Mouse (Mus musculus): ENCODE measurements around the gene Spen. TPM values are rescaled to one million over a fixed set of nuclear protein-coding genes. Genes with fewer than 3 reads are reported as not detected.

The Spen gene
- polyA plus RNA-seq, 1 experiment, result 46.9 TPM

DNA sequence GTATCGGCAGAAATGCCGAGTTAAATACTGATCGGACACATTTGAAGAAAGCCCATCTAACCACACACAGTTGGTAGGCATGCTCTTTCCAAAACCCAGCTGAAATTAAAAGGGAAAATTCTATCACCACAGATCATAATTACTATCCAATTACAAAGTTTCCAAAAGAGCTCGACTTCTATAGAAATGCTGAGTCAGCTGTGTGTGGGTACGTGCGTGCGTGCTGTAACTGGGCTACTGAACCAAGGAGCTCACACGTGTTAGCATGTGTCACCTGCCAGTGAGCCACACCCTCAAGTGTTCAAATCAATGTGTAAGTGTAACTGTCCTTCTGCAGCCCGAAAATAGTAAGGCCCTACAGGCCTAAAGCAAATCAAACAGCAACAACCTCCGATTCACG lies 50.8 kb downstream of the Spen start:
- Histone ChIP-seq H3K27ac (ENCODE audit: insufficient read depth, low read length) (no peak overlapping the region), H3K4me3 (ENCODE audit: low read depth, low read length) (no peak overlapping the region), H3K9me3 (replicated peaks; ENCODE audit: control insufficient read depth, insufficient read depth, low read length, poor library complexity, severe bottlenecking) (no peaks in the 10 kb centered on the region), H3K4me1 (ENCODE audit: control insufficient read depth, insufficient read depth, low read length) (no peaks in the 10 kb centered on the region), H3K9ac (ENCODE audit: low read depth, poor library complexity, severe bottlenecking) (no peak overlapping the region), H3K27me3 (ENCODE audit: control insufficient read depth, insufficient read depth, low read length, poor library complexity, severe bottlenecking) (no peaks in the 10 kb centered on the region), H3K36me3 (ENCODE audit: control insufficient read depth, insufficient read depth, low read length, poor library complexity, severe bottlenecking) (peaks cover 25% of the 10 kb centered on the region)
- no peak for TF ChIP-seq POLR2A (IDR thresholded peaks at IDR 0.05; ENCODE audit: insufficient read depth, low read length)

DNA sequence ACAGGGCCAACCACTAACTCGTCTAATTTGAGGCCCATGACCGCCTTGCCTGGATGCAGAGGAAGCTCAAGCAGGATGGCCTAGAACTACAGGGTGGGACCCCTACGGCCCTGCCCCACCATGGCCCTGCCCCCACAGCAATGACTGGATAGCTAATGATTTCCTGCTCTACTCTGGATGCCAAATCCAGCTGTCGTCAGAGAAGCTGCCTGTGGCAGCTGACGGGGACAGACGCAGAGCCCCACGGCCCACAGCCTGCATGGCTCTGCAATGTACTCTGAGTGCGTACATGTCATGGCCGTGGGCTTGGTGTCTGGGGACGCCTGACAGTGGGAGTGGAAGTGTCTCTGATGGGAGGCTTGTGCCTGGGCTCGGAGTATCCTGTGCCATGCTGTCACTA lies 54.3 kb downstream of the Spen start:
- Histone ChIP-seq H3K9ac (ENCODE audit: low read depth, poor library complexity, severe bottlenecking) (no peak overlapping the region), H3K9me3 (replicated peaks; ENCODE audit: control insufficient read depth, insufficient read depth, low read length, poor library complexity, severe bottlenecking) (no peaks in the 10 kb centered on the region), H3K36me3 (ENCODE audit: control insufficient read depth, insufficient read depth, low read length, poor library complexity, severe bottlenecking) (peaks cover 13% of the 10 kb centered on the region; the same call in 1 of the 2 replicates), H3K27ac (ENCODE audit: insufficient read depth, low read length) (no peak overlapping the region), H3K27me3 (ENCODE audit: control insufficient read depth, insufficient read depth, low read length, poor library complexity, severe bottlenecking) (no peaks in the 10 kb centered on the region), H3K4me3 (ENCODE audit: low read depth, low read length) (no peak overlapping the region), H3K4me1 (ENCODE audit: control insufficient read depth, insufficient read depth, low read length) (no peaks in the 10 kb centered on the region)
- no peak for TF ChIP-seq EP300 (IDR thresholded peaks at IDR 0.05; ENCODE audit: insufficient read depth, low read depth, low read length)
- no peak for TF ChIP-seq CTCF (IDR thresholded peaks at IDR 0.05; ENCODE audit: low read depth, low read length)
- no peak for TF ChIP-seq POLR2A (IDR thresholded peaks at IDR 0.05; ENCODE audit: insufficient read depth, low read length)

DNA sequence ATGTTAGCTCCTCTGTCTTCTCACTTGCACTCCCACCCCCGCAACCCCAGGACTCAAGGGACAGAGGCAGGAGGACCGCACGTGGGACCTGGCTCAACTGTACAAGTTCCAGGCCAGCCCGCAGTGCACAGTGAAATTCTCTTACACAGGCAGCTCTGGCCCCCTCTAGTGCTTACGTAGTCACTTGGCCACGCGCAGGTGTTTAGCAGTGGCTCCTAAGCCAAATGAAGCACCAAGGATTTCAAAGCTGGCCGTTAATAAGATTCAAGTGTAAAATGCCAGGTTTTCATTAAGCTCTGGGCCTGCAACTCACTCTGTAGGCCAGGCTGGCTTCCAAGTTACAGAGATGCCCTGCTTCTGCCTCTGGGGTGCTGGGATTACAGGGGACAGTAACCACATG lies 59.0 kb downstream of the Spen start:
- Histone ChIP-seq H3K9me3 (replicated peaks; ENCODE audit: control insufficient read depth, insufficient read depth, low read length, poor library complexity, severe bottlenecking) (no peaks in the 10 kb centered on the region), H3K27me3 (ENCODE audit: control insufficient read depth, insufficient read depth, low read length, poor library complexity, severe bottlenecking) (no peaks in the 10 kb centered on the region), H3K9ac (ENCODE audit: low read depth, poor library complexity, severe bottlenecking) (no peak overlapping the region), H3K4me3 (ENCODE audit: low read depth, low read length) (no peak overlapping the region), H3K27ac (ENCODE audit: insufficient read depth, low read length) (no peak overlapping the region), H3K4me1 (ENCODE audit: control insufficient read depth, insufficient read depth, low read length) (no peaks in the 10 kb centered on the region), H3K36me3 (ENCODE audit: control insufficient read depth, insufficient read depth, low read length, poor library complexity, severe bottlenecking) (peaks cover 10% of the 10 kb centered on the region; the same call in 1 of the 2 replicates)
- TF ChIP-seq EP300 (IDR thresholded peaks at IDR 0.05; ENCODE audit: insufficient read depth, low read depth, low read length) (no peak), CTCF (IDR thresholded peaks at IDR 0.05; ENCODE audit: low read depth, low read length) (peak; percentile 46), POLR2A (IDR thresholded peaks at IDR 0.05; ENCODE audit: insufficient read depth, low read length) (no peak)

DNA sequence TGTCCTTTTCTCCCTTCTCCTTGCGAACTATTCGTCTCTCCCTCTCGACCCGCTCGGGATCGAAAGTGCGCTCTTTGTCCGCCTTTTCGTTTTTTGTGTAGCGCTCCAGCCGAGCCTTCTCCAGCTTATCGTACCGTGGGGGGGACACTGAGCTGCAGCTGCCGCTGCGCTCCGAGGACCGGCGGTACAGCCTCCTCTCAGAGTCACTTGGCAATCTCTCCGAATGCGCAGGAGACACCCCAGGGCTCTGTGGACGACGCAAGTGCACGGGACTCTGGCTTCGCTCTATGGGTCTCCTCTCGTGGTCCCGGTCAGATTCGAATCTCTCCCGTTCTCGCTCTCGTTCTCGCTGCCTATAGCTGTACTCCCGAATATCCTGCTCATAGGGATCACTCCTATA lies 59.6 kb downstream of the Spen start:
- TF ChIP-seq EP300 (IDR thresholded peaks at IDR 0.05; ENCODE audit: insufficient read depth, low read depth, low read length) (no peak), CTCF (IDR thresholded peaks at IDR 0.05; ENCODE audit: low read depth, low read length) (no peak), POLR2A (IDR thresholded peaks at IDR 0.05; ENCODE audit: insufficient read depth, low read length) (no peak)
- no peak overlapping the region for H3K27ac ChIP-seq (ENCODE audit: insufficient read depth, low read length)
- H3K36me3 ChIP-seq (ENCODE audit: control insufficient read depth, insufficient read depth, low read length, poor library complexity, severe bottlenecking), result peaks cover 10% of the 10 kb centered on the region; the same call in 1 of the 2 replicates
- H3K9me3 ChIP-seq (replicated peaks; ENCODE audit: control insufficient read depth, insufficient read depth, low read length, poor library complexity, severe bottlenecking), result no peaks in the 10 kb centered on the region
- no peak overlapping the region for H3K4me3 ChIP-seq (ENCODE audit: low read depth, low read length)
- no peaks in the 10 kb centered on the region for H3K4me1 ChIP-seq (ENCODE audit: control insufficient read depth, insufficient read depth, low read length)
- H3K27me3 ChIP-seq (ENCODE audit: control insufficient read depth, insufficient read depth, low read length, poor library complexity, severe bottlenecking), result no peaks in the 10 kb centered on the region
- peak overlapping the region; percentile 40 for H3K9ac ChIP-seq (ENCODE audit: low read depth, poor library complexity, severe bottlenecking)

DNA sequence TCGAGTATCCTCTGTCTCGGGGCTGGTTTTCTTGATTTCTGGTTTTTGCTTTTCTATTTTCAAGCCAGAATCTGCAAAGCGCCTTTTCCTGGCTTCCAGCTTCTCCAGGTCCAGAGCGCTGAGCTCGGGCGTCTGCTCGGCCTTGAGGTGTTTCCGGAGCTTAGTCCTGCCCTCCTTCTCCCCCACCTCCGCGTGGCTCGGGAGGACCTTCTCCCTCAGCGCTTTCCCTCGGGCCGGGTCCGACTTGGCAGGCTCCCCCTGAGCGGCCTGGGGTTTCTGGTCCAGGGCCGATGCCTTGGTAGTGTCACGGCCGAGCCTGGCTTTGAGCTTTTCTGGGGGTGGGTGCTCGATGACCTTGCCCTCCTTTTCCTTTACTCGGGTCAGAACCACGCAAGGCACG lies 60.2 kb downstream of the Spen start:
- Histone ChIP-seq H3K9me3 (replicated peaks; ENCODE audit: control insufficient read depth, insufficient read depth, low read length, poor library complexity, severe bottlenecking) (no peaks in the 10 kb centered on the region), H3K4me1 (ENCODE audit: control insufficient read depth, insufficient read depth, low read length) (no peaks in the 10 kb centered on the region), H3K36me3 (ENCODE audit: control insufficient read depth, insufficient read depth, low read length, poor library complexity, severe bottlenecking) (peaks cover 10% of the 10 kb centered on the region; the same call in 1 of the 2 replicates), H3K27me3 (ENCODE audit: control insufficient read depth, insufficient read depth, low read length, poor library complexity, severe bottlenecking) (no peaks in the 10 kb centered on the region), H3K4me3 (ENCODE audit: low read depth, low read length) (no peak overlapping the region), H3K27ac (ENCODE audit: insufficient read depth, low read length) (no peak overlapping the region), H3K9ac (ENCODE audit: low read depth, poor library complexity, severe bottlenecking) (peak overlapping the region; percentile 40)
- TF ChIP-seq CTCF (IDR thresholded peaks at IDR 0.05; ENCODE audit: low read depth, low read length) (no peak), POLR2A (IDR thresholded peaks at IDR 0.05; ENCODE audit: insufficient read depth, low read length) (no peak), EP300 (IDR thresholded peaks at IDR 0.05; ENCODE audit: insufficient read depth, low read depth, low read length) (no peak)

DNA sequence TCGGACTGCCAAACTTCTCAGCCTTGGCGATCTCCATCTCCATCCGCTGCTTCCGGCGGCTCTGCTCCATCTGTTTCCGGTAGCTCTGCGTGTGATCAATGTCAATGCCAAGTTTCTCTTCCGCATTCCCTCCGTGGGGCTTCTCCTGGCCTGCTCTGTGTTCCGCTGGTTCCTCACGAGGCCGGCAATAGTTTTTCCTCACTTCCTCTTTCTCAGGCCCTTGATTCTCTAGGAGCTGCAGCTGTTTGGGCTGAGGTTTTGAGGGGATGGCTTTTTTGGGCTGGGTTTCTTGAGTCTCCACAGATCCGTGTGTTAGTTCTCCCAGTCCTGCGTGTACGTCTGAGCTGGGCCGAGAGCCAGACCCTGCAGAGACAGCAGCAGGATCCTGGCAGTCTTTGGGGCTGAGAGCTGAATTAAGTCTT lies 60.7 kb downstream of the Spen start:
- Histone ChIP-seq H3K27me3 (ENCODE audit: control insufficient read depth, insufficient read depth, low read length, poor library complexity, severe bottlenecking) (no peaks in the 10 kb centered on the region), H3K9me3 (replicated peaks; ENCODE audit: control insufficient read depth, insufficient read depth, low read length, poor library complexity, severe bottlenecking) (no peaks in the 10 kb centered on the region), H3K27ac (ENCODE audit: insufficient read depth, low read length) (no peak overlapping the region), H3K36me3 (ENCODE audit: control insufficient read depth, insufficient read depth, low read length, poor library complexity, severe bottlenecking) (peaks cover 10% of the 10 kb centered on the region; the same call in 1 of the 2 replicates), H3K9ac (ENCODE audit: low read depth, poor library complexity, severe bottlenecking) (no peak overlapping the region), H3K4me3 (ENCODE audit: low read depth, low read length) (no peak overlapping the region), H3K4me1 (ENCODE audit: control insufficient read depth, insufficient read depth, low read length) (no peaks in the 10 kb centered on the region)
- no peak for TF ChIP-seq CTCF (IDR thresholded peaks at IDR 0.05; ENCODE audit: low read depth, low read length)
- no peak for TF ChIP-seq POLR2A (IDR thresholded peaks at IDR 0.05; ENCODE audit: insufficient read depth, low read length)
- TF ChIP-seq EP300 (IDR thresholded peaks at IDR 0.05; ENCODE audit: insufficient read depth, low read depth, low read length), result no peak
